Mouse (Mus musculus): ENCODE data around the gene Pnpla3. TPM values are rescaled to one million over a fixed set of nuclear protein-coding genes. Genes with fewer than 3 reads are reported as not detected.
"Not testable (repeated sequence)": the region's sequence is repeated elsewhere in the genome, so short reads cannot be mapped to it uniquely, and the experiment has no call there.

The Pnpla3 gene
- 10 to 100 TPM in 3 of 4 experiments, 1 to 10 TPM in 1; 9.3 to 12.4 (median 12.2) TPM for total RNA-seq (2022)

DNA sequence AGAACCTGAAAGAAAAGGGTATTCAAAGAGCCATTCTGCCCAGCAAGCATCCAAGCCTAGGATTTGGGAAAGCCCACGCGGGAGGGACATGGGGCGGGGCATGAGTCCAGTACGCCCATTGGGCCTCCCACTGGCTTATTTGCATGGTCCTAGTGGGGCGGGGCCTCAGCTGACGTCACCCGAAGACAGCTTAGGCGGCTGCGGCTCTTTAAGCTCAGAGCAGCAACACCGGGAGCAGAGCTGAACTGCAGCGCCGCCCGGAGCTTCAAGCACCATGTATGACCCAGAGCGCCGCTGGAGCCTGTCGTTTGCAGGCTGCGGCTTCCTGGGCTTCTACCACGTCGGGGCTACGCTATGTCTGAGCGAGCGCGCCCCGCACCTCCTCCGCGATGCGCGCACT, at the start of gene Pnpla3:
Gene Pnpla3, plus strand, starts transcription at position 238 of the 400 bp plus-strand sequence.
- DNase-seq (ENCODE audit: low spot score in 2 of 2) = peak; percentile 95 to 98

DNA sequence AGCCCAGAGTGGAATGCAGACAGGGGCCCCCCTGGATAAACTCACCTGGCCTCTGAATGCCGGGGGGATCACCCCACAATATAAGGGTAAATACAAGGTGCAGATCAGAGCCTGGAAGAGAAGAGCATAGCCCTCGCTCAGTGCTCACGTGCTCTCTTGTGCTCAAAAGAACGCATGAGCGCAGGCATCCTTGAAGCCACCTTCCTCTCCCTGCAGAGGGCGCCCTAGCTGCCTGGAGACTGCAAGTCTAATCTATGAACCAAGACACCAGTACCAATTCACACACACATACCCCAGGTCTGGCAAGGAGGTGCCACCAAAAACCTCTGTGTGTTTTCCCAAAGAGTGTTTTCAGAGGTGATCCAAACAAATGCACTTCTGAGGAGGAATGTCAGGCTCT, 47.0 kb upstream of the Pnpla3 start:
- DNase-seq (ENCODE audit: low spot score in 2 of 2) = no peak

DNA sequence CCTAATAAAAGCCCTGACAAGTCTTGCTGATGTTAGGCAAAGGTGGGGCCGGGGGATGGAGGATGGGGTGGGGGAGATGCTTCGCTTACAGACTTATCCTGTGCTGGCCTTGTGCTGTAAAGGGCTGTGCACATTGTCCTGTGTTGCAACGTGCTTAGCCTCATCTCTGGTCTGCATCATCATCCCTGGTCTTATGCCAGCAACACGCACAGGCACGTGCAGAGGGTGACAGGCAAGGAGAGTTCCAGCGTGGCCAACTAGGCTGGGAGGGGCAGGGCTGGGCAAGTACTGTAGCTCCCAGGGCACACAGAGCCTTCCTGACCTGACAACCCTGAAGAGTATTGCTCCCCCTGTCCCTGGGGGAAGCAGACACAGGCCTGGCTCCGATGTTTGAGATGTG, 46.6 kb upstream of the Pnpla3 start:
- DNase-seq (ENCODE audit: low spot score in 2 of 2) = no peak

DNA sequence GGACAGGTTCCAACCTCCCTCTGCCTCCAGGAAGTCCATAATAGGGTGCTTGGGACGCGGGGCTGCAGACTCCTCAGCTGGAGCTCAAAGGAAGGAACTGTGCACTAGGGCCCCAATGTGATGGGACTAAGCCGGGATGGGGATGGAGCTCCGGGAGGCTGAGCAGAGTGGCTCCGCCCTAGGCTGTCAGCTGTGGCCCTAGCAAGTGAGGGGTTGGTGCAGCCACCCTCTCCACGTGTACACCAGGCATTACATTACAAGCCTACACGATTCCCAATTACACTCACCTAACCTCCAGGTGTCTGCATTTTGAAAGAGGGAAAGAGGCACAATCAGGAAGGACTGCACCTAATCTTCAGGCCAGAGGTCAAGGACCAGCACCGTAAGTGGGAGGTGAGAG, 44.6 kb upstream of the Pnpla3 start, which contains the start of gene Pnpla5:
Gene Pnpla5, minus strand, starts transcription at position 101 of the 400 bp plus-strand sequence.
- DNase-seq (ENCODE audit: low spot score in 2 of 2) = no peak

DNA sequence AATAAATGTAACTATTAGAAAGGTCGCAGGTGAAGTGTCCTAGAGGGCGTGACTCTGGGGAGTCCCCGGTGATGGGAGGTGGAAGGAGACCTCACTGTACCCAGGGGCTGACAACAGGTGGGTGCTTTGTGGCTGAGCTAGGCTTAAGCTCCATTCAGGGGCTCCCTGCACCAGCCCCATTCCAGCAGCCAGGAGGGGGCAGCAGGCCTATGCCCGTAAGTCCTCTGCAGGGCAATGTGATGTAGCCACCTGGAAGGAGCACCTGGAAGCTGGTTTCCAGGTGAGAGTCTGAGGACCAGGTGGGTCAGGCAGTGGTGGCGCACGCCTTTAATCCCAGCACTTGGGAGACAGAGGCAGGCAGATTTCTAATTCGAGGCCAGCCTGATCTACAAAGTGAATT, 43.6 kb upstream of the Pnpla3 start:
- no peak for DNase-seq (ENCODE audit: low spot score in 2 of 2)

DNA sequence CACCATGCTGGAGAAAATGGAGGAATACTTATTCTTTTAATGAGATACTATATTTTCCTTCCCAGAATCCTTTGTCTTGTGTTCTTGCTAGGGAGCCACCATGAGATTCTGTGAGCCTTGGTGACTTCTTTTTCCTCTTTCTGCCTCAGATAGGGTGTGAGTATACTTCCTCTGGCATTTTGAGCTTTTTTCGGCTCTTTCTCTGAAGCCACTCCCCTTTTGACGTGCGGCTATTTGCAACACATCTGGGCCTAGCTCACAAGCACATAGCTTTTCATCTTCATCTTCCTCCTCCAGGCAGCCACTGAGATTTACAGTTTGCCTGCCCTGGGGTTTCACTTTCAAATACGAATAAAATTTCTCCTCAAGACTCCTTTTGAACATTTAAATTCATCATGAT, 41.2 kb upstream of the Pnpla3 start:
- DNase-seq (ENCODE audit: low spot score in 2 of 2) = no peak

DNA sequence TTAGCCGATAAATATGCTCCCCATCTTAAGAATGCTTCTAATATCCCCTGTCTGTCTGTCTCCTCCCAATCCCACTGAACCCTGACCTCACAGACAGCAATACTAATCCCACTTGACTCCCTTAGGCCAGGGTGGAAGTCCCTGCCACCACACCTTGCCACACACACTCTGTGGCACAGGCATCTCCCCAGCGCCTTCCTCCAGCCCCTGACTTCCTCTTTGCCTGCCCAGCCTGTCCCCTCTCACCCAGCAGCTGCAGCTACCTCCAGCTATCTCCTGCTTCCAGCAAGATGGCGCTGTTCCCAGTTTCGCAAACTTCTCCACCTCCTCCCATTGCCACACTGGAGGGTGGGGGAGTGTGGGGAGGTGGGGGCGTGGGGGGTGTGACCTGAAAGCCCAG, 40.8 kb upstream of the Pnpla3 start:
- no peak for DNase-seq (ENCODE audit: low spot score in 2 of 2)

DNA sequence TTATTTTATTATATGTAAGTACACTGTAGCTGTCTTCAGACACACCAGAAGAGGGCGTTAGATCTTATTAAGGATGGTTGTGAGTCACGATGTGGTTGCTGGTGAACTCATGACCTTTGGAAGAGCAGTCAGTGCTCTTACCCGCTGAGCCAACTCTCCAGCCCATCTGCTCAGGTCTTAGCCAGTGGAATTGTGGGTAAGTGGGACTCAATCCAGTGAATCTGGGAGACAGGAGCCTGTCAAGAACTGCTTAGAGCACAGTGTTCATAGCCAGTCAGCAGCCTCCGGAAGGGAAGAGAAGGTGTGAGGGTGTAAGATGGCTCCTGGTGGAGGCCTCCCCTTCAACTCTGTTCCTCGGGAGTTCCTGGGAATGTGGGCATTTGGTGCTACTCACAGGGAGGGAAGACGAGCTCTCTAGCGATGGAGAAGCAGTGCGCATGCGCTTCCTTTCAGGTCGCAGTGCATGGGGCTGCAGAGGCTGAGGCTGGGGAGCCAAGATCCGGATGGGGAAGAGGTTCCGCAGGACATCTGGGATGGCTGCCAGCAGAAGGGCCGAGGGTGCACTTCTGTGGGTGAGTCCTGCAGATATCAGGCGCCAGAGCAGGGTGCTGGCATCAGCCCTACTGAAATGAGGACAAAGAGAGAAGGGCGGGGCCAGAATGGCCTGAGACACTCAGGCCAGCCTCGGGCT, 36.4 kb upstream of the Pnpla3 start:
- DNase-seq (ENCODE audit: low spot score in 2 of 2) = no peak

DNA sequence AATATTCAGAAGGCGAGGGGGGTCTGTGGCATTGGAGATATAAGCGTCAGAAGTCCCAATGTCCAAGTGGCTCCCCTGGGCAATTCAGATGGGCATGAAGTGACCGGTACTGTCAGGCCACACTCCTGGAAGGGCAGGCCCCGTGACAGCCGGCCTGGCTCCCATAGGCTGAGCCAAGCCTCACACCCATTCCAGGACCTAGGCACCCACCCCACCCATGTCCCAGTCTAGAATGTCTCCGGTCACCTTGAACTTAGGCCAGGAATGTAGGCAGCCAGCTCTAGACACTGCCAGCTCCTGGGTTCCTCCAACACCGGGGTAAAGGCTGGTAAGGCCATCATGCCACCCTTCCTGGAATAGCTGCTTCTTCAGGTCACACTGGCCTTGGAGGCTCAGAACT, 35.7 kb upstream of the Pnpla3 start:
- no peak for DNase-seq (ENCODE audit: low spot score in 2 of 2)

DNA sequence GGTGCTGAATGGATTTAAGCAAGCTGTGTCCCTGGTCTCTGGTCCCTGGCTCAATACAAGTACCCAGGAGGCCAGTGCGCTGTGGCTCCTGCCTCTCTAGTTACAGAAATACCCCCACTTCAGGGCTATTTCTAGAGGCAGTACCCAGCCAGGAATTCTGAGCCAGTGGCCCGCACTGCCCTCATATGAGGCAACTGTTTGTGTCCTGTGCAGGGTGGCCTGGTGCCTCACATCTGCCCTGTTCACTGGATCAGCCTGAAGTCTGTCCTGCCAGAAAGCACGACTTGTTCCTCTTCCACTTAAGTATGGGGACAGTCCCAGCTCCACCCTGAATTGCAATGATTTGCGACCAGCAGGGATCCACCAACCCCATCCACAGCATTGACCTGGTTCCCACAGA, 34.2 kb upstream of the Pnpla3 start:
- DNase-seq (ENCODE audit: low spot score in 2 of 2) = no peak

DNA sequence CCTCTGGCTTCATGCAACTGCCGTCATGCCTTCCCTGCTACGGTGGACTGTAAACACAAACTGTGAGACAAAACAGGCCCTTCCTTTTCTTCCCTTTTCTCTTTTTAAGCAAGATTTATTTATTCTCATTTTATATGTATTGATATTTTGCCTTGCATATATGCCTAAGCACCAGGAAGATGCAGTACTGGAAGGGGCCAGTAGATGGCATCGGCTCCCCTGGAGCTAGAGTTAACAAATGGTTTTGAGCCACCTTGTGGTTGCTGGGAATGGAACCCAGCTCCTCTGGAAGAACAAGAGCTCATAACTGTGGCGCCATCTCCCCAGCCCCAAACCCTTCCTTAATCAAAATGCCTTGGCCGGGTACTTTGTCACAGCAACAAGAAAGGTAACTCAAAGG, 32.2 kb upstream of the Pnpla3 start:
- DNase-seq (ENCODE audit: low spot score in 2 of 2) = no peak

DNA sequence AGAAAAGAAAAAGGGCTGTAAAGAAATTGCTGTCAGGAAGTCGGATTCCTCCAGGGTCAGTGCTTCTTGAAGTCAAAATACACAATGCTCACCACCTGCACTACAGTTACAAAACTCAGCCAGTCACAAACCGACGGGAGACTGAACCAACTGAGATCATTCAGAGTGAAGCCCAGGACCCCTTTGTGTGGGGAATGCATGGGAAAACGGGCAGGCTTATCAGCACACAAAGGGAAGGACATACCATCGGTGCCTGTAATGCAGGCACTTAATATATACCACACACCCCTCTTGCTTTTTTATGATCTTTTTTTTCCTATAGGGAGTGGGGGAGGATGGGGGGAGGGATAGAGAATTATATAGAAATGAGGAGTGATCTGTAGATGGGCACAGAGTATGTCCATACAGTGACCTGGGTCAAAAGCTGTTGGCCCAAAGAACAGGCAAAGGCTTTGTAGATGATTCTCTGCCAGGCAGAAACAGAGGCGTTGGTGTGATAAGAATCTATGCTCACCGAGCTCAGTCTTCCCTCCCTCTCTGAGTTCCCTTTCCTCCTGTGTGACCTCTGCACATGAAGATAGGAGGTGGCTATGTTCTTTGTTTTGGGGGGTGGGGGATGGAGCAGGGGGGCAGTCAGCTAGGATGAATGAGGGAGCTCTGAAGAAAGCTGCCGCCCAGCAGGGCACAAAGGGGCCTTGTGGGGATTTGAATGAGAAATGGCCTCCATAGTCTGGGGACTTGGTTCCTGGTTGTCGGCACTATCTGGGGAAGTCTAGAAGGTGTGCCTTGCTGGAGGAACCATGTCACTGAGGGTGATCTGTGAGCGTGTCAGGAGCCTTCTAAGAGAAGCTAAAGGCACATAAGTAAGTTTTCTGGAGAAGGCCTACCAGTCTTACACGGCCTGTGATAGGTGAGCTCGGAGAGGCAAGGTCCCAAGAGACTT, 30.9 kb upstream of the Pnpla3 start:
- DNase-seq (ENCODE audit: low spot score in 2 of 2) = no peak

DNA sequence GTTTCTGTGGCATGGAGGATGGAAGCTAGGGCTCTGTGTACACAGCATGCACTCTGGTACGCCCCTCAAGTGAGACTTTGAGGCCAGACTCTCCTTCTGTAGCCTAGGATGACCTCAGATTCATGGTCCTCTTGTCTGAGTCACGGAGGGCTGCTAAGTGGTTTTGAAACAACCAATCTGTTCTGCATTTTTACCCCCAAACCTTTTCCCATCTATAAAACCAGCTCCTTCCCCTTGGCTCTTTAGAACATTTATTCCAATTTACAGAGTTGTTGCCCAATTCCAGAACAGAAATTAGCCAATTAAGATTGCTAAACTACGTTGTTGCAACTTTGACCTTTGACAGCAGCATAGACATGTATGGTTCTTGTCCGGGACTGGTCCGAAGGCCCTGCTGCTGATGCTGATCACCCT, 28.0 kb upstream of the Pnpla3 start:
- DNase-seq (ENCODE audit: low spot score in 2 of 2) = no peak

DNA sequence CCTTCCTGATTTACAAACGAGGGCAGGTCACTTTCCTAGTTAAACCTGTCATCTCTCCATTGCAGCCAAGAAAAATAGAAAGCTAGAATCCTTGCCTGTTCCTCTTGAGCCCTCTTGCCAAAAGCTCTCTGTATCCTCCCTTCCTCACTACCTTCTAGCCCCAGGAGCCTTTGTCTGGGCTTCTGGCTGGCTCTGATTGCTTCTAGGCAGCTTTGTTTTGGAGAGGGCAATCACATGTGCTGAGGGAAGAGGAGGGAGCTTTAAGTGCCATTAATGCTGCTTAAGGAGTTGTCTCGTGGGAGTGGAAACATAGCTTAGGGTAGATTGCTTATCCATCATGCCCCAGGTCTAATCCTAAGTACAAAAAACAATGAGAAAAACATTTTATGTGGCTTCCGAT, 27.5 kb upstream of the Pnpla3 start:
- no peak for DNase-seq (ENCODE audit: low spot score in 2 of 2)

DNA sequence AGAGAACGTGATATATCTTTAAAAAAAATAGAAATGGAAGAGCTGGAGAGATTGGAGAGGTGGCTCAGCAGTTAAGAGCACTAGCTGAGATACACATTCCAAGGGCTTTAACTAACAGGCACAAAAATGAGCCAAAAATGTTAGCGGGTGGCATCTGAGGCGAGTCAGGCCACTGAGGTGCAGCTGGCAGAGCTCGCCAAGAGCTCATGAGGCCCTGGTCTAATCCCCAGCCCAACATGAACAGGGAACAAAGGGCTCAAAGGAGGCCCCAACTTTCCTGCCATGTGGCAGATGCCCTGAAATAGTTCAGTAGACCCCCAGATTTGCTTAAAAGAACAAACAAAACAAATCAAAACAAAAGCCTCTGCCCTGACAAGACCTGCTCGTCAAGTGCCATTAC, 26.7 kb upstream of the Pnpla3 start:
- DNase-seq (ENCODE audit: low spot score in 2 of 2) = no peak

DNA sequence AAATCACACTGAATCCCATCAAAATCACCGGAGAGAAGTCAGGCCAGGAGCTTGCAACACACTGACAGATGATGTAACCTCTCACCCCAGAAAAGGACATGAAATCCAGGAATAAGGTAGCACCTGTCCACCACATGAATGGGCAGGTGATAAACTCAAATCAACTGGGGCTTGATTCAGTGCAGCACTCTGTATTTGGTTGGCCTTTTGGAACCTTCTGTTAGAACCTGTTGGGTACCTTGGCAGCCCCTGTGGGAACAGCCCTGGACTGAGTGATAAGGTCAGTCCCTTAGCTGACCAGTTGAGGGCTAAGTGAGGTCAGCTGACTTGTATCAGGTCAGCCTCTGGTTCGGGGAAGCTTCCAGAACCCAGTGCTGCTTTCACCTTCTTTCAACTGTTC, 11.5 kb upstream of the Pnpla3 start:
- no peak for DNase-seq (ENCODE audit: low spot score in 2 of 2)

DNA sequence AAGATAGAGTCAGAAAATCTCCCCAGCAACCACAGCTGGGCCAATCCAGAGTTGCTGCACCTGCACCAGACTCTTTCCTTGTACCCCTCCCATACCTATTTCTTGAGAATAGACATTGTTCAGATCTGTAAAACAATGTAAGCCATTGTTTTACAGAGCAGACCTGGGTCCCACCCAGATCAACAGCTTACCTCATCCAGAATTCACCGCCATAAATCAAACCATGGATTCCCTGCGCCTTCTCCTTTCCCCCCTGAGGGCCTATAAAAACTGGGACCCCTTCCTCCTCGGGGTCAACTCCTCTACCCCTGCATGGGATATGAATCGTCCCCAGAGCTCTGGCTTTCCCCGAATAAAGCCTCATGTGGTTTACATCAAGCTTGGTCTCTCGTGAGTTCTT, 10.1 kb upstream of the Pnpla3 start:
- not testable (repeated sequence) for DNase-seq (ENCODE audit: low spot score in 2 of 2)

DNA sequence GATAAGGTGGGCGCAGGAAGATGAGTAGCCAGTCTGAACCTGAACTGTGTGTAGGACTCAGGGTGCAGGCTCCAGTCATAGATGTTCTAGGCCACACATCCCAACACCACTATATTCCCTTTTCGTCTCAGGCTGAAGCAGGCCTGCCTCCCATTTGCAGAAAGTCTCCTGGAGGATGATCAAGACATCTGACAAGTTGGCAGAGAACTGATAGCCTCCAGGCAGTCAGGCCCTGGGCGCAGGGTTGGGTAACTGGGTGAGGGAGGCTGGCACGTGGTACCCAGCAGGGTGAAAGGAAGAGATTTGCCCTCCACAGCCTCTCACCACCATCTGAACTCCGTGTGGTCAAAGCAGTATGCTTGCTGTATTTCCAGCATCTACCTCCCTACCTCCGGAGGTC, 5.8 kb upstream of the Pnpla3 start:
- no peak for DNase-seq (ENCODE audit: low spot score in 2 of 2)

DNA sequence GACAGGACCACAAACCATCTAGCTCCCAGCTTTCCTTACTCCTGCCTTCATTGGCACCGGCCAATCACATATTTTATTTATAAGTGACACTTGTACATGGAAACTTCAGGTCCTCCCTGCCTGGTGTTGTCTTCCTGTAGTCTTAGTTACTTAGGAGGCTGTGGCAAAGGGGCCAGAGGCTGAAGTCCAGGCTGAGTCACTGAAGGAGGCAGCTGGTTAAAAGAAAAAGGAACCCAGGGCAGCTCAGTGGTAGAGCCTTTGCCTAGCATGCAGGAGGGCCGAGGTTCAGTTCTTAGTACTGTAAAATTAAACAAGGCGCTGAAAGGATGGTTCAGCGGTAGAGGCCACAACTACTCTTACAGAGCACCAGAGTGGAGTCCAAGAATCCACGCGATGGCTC, 819 bp upstream of the Pnpla3 start:
- no peak for DNase-seq (ENCODE audit: low spot score in 2 of 2)

DNA sequence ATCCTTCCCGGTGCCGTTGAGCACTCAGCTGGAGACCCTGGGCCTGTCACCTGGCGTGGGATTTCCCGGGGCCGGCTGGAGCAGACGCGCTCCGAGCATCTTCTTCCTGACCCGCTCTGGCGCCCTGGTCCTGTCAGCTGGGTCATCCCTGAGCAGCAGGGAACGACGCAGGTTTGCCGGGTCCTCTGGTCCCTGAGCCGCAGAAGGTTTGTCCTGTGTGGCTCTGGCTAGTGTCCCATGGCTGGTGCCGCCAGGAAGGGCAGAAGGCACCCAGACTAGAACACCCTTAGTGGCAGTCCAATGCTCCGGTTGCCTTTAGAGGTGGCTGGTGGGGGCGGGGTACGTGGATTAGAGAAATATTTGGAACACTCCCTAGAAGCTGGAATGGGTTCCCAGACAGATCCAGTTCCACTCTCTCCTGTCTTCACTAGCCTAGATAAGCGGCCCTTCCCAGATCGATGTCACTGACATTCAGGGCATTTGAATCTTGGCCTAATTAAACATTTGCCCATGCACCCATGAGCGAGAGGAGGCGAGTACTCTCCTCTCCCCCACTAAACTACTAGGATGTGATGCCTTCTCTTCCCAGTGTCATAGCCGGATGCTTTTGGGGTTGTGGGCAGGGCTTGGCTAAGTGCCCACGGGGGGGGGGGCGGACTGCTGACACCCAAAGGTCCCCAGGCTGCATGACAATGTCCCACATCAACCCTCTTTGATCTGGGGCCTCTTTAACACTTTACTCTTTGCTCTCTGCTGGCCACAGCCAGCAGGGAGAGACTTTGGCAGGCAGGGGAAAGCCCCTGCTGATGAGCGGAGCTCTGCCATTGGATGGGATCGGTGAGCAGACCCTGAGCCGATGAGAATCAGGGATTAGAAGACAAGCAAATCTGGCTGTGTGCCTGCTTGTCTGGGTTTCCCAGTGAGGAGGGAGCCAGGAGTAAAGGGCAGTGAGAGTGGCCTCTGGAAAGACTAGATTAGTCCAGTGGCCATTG, 829 bp downstream of the Pnpla3 start:
- DNase-seq (ENCODE audit: low spot score in 2 of 2) = peak in 1 of 2 experiments; percentile 28

DNA sequence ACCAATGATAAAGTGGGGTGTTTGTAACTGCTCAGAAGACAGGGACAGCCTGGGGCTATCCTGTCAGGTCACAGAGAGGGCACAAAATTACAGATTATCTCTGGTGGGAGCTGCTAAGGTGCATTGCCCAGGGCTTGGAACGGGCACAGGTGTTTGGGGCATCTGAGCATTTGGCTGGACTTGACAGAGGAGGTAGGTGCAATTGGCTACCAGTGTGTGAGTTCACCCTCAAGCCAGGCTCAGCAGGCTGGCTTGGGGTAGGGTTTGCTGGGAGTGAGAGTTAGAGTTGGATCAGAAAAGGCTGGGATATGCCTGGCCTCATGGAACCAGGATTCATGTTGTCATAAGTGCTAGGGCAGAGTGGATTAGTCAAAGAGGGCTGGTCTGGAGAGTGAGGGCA, 1.9 kb downstream of the Pnpla3 start:
- DNase-seq (ENCODE audit: low spot score in 2 of 2) = no peak

Data from left cerebral cortex, adult 8-10 months (tissue).